Comparison of ENCODE assay signal across 8 mouse cellular contexts in the genomic region with DNA sequence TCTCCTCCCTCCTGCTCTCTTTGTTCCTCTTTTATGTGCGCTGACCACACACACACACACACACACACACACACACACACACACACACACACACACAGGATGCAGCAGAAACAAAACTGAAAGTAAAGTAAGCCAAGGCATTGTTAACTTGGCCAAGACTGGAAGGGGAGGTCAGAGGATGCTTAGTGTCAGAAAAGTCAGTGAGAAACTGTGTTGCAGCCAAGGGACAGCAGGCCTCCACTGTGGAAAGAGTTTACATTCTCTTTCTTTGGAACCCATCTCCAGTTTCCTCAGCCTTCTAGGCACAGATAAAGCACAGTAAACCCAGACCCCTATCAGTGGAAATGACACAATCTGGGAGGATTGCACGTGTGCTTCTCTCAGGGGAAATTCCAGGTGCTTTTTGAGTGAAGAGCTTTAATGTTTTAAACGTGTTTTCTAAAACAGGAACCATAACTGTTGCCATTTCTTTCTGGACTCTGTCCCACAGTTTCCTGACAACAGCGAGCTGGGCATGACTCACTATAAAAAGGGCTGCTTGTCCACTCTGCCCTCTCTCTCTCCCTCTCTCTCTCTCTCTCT. TPM values are rescaled to one million over a fixed set of nuclear protein-coding genes. Genes with fewer than 3 reads are reported as not detected.
DNase-seq lines count a peak whose midpoint lies in the region; ATAC-seq and TF ChIP-seq lines count a peak whose summit lies in the region.
"Not testable (repeated sequence)": the region's sequence is repeated elsewhere in the genome, so short reads cannot be mapped to it uniquely, and the experiment has no call there.

No protein-coding gene starts in this region.

- 3% methylated on average over 4 of the region's 4 CpGs for WGBS in lung, adult 2 months
- 35% methylated on average over 4 of the region's 4 CpGs for WGBS in neural tube, embryonic 11.5 days
- WGBS in stomach, embryonic 15.5 days: 6% methylated on average over 4 of the region's 4 CpGs

- not testable (repeated sequence) for TF ChIP-seq POLR2A in lung, adult 2 months (IDR thresholded peaks at IDR 0.05; ENCODE audit: borderline replicate concordance, extremely low read depth, low read depth, low read length)

- H3K27me3 ChIP-seq in neural tube, embryonic 11.5 days (ENCODE audit: control insufficient read depth, insufficient read depth, low read length); stomach, embryonic 15.5 days (replicated peaks): not testable (repeated sequence)

- intact Hi-C loops in heart, postnatal 36 days (cut with DNase I): not testable (repeated sequence)

- not testable (repeated sequence) for H3K4me1 ChIP-seq in lung, adult 2 months (ENCODE audit: control insufficient read depth, insufficient read depth, low read length); neural tube, embryonic 11.5 days (ENCODE audit: control insufficient read depth, insufficient read depth, low read length); stomach, embryonic 15.5 days

- TF ChIP-seq CTCF in lung, adult 2 months (IDR thresholded peaks at IDR 0.05; ENCODE audit: insufficient read depth, low read length): not testable (repeated sequence)

- ATAC-seq in neural tube, embryonic 11.5 days (ENCODE audit: insufficient read depth, low FRiP score, low TSS enrichment): not testable (repeated sequence)
- ATAC-seq in stomach, embryonic 15.5 days (ENCODE audit: insufficient read depth, low FRiP score, low read depth): peak; percentile 66

- DNase-seq in A20 (ENCODE audit: low read depth, low spot score): peak; percentile 89
- peak; percentile 19 to 70 for DNase-seq in adrenal gland, postnatal 36 days
- DNase-seq in gastrocnemius, postnatal 10 days: peak; percentile 32
- peak; percentile 68 to 71 for DNase-seq in heart, postnatal 36 days
- DNase-seq in kidney, postnatal 10 days: peak; percentile 75
- DNase-seq in lung, adult 2 months: peak; percentile 43
- DNase-seq in neural tube, embryonic 11.5 days (ENCODE audit: low spot score): peak; percentile 11

- not testable (repeated sequence) for H3K27ac ChIP-seq in neural tube, embryonic 11.5 days (ENCODE audit: low read depth, low read length)
- peak overlapping the region; percentile 44; the same call in 1 of the 2 replicates for H3K27ac ChIP-seq in stomach, embryonic 15.5 days

- not testable (repeated sequence) for H3K4me2 ChIP-seq in neural tube, embryonic 11.5 days (ENCODE audit: low read depth); stomach, embryonic 15.5 days

- not testable (repeated sequence) for H3K36me3 ChIP-seq in neural tube, embryonic 11.5 days (ENCODE audit: control insufficient read depth, insufficient read depth, low read length); stomach, embryonic 15.5 days

- not testable (repeated sequence) for H3K9me3 ChIP-seq in neural tube, embryonic 11.5 days (ENCODE audit: control insufficient read depth, low read length); stomach, embryonic 15.5 days

- H3K4me3 ChIP-seq in lung, adult 2 months (replicated peaks; ENCODE audit: extremely low read depth, low read depth, low read length); neural tube, embryonic 11.5 days (ENCODE audit: low read depth, low read length); stomach, embryonic 15.5 days (replicated peaks): not testable (repeated sequence)

- H3K9ac ChIP-seq in neural tube, embryonic 11.5 days (ENCODE audit: low read length); stomach, embryonic 15.5 days: not testable (repeated sequence)

RNA-seq across cellular contexts. Expression of a gene that starts 29.0 kb away (rescaled TPM):
- total RNA-seq in adrenal gland, postnatal 36 days (2021): 1 to 10 TPM; 8.5 to 9.4 TPM
- 1 to 10 TPM; 4.9 to 7.0 TPM for total RNA-seq in gastrocnemius, postnatal 10 days (2021)
- 10 to 100 TPM in 1 of 2 experiments, 1 to 10 TPM in 1; 9.9 to 11.0 TPM for total RNA-seq in heart, postnatal 36 days (2021)
- polyA plus RNA-seq in lung, adult 2 months (2012; rRNA removed): 11.6 and 16.6 TPM in 2 replicates
- 0.53 and 0.95 TPM in 2 replicates for polyA plus RNA-seq in neural tube, embryonic 11.5 days (2014; fragmentation: Nextera tagmentation; extraction: Ambion mirVana)
- polyA plus RNA-seq in stomach, embryonic 15.5 days (2015; fragmentation: Nextera tagmentation; extraction: Ambion mirVana): 2.4 and 2.7 TPM in 2 replicates

RNA-seq across cellular contexts. Expression of a gene that starts 29.0 kb away (rescaled TPM):
- total RNA-seq in adrenal gland, postnatal 36 days (2021): under 1 TPM; 0.49 to 0.79 TPM
- under 1 TPM in 1 of 2 experiments, not detected in 1; 0.16 TPM for total RNA-seq in gastrocnemius, postnatal 10 days (2021)
- total RNA-seq in heart, postnatal 36 days (2021): under 1 TPM; 0.11 to 0.19 TPM
- 2.3 and 2.6 TPM in 2 replicates for polyA plus RNA-seq in lung, adult 2 months (2012; rRNA removed)
- polyA plus RNA-seq in neural tube, embryonic 11.5 days (2014; fragmentation: Nextera tagmentation; extraction: Ambion mirVana): 0.37 and 0.50 TPM in 2 replicates
- 1.3 and 1.5 TPM in 2 replicates for polyA plus RNA-seq in stomach, embryonic 15.5 days (2015; fragmentation: Nextera tagmentation; extraction: Ambion mirVana)

RNA-seq across cellular contexts. Expression of a gene that starts 29.0 kb away (rescaled TPM):
- 1 to 10 TPM; 4.0 to 6.9 TPM for total RNA-seq in adrenal gland, postnatal 36 days (2021)
- total RNA-seq in gastrocnemius, postnatal 10 days (2021): 1 to 10 TPM; 1.2 to 2.1 TPM
- 10 to 100 TPM in 1 of 2 experiments, 1 to 10 TPM in 1; 9.0 to 10.6 TPM for total RNA-seq in heart, postnatal 36 days (2021)
- 18.0 and 18.3 TPM in 2 replicates for polyA plus RNA-seq in lung, adult 2 months (2012; rRNA removed)
- polyA plus RNA-seq in neural tube, embryonic 11.5 days (2014; fragmentation: Nextera tagmentation; extraction: Ambion mirVana): 0.07 and 0.68 TPM in 2 replicates
- polyA plus RNA-seq in stomach, embryonic 15.5 days (2015; fragmentation: Nextera tagmentation; extraction: Ambion mirVana): 0.78 and 1.3 TPM in 2 replicates

Comparison
In these comparisons a context has a peak if more than half of its experiments do, and no peak if none do; other contexts are left out.
1. DNase-seq: peak in every context shown above with its lines; median percentile 89 in A20; 75 in kidney, postnatal 10 days; 70 in heart, postnatal 36 days; 44 in adrenal gland, postnatal 36 days; 43 in lung, adult 2 months; 32 in gastrocnemius, postnatal 10 days; 11 in neural tube, embryonic 11.5 days.